Mouse (Mus musculus): Measurements from ENCODE around the gene Pdzrn3.

GRCm38 (mm10) chr6:101290160-101290559 is 87.5 kb downstream of the Pdzrn3 start:
- TF ChIP-seq ZC3H11A (IDR thresholded peaks at IDR 0.05; ENCODE audit: low read depth, low read length) (no peak), CTCF (conservative IDR thresholded peaks at IDR 0.05 in 1 of 2, IDR thresholded peaks at IDR 0.05 in 1 of 2; ENCODE audit: low read depth in 2 of 2, low read length in 2 of 2) (no peak), TCF12 (IDR thresholded peaks at IDR 0.05; ENCODE audit: low read depth, low read length) (no peak), POLR2A (IDR thresholded peaks at IDR 0.05; ENCODE audit: low read depth, low read length) (no peak), POLR2AphosphoS2 (IDR thresholded peaks at IDR 0.05; ENCODE audit: low read depth, low read length) (no peak), PAX5 (IDR thresholded peaks at IDR 0.05; ENCODE audit: low read length) (no peak), MAX (IDR thresholded peaks at IDR 0.05; ENCODE audit: low read length) (no peak), EP300 (IDR thresholded peaks at IDR 0.05; ENCODE audit: low read length) (no peak), MEF2A (IDR thresholded peaks at IDR 0.05; ENCODE audit: borderline replicate concordance, low read depth, low read length) (no peak)
